Mouse (Mus musculus): ENCODE data around the gene Fastk. TPM values are rescaled to one million over a fixed set of nuclear protein-coding genes. Genes with fewer than 3 reads are reported as not detected.
A peak's percentile ranks its signal among the peaks of the same experiment; 100 is the strongest.

Fastk gene
- total RNA-seq, 2 experiments from 2014 or later = 9.1 to 9.2 TPM

DNA sequence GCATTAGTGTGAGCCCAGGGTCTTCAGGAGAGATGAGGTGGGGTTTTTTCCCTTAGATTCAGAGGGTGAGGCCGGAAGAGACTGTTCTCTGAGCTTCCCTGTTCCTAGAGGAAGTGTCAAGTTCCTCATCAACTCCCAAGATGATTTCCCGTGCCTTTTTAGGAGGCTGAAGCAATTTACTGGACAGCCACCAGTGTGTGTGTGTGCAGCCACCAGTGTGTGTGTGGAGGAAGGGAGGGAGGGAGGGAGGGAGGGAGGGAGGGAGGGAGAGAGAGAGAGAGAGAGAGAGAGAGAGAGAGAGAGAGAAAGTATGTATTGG is 8.9 kb upstream of the Fastk start:
- no peak for ATAC-seq (replicated peaks; ENCODE audit: low FRiP score, poor library complexity, severe bottlenecking)

DNA sequence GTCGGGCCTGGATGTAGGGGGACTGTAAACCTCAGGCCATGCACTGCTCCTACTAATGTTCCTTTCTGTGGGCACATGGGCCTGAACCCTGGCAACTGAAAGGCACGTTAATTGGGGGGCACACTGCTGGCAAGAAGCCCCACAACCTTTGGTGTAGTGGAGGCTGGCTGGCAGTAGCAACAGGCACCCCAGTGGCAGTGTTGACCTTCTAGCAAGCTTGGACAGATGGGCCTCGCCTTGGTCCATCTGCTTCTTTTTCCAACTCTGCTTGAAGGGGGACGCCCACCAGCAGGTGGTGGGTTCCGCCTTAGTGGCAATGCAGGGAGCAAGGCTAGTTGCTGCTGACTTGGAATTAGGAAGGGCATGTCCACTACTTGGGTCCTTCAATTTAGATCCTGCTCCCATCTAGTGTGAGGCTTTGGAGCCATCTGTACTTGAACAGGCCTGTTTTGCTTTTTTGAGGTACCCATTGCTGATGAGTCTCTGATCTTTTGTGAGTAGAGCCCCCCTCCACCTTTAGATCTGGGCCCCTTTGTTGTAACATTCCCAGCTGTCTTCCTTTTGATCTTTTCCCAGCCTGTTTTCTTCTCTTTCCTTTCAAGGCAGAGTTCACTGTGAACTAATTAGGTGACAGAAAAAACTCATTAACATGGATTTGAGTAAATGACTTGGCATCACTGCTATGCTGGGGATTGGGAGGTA is 8.3 kb upstream of the Fastk start:
- no peak for ATAC-seq (replicated peaks; ENCODE audit: low FRiP score, poor library complexity, severe bottlenecking)

DNA sequence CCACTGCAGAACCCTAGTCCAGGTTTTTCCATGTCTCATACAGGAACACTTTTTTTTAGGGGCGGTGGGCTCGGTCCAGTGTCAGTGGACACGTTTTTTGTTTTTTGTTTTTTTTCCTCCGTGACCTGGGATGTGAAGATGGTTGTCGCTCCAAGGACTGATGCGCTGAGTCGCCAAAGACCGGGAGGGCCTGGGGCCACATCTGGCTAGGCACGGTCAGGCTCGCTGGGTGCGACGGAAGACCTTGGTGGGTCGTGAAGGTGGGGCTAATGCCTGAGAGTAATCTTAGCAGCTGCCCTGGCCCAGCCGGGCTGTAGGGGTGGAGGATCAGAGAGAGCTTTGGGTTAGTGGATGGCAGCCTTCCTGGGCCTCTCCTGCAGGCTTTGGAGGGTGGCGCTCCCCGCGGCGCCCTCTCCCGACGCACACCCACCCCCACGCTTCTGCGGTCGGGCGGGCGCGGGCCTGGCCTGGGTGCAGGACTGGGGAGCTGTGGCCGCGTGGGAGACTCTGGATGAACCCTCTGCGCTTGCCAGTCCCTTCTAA is 7.7 kb upstream of the Fastk start:
- ATAC-seq (replicated peaks; ENCODE audit: low FRiP score, poor library complexity, severe bottlenecking) = peak; percentile 40

DNA sequence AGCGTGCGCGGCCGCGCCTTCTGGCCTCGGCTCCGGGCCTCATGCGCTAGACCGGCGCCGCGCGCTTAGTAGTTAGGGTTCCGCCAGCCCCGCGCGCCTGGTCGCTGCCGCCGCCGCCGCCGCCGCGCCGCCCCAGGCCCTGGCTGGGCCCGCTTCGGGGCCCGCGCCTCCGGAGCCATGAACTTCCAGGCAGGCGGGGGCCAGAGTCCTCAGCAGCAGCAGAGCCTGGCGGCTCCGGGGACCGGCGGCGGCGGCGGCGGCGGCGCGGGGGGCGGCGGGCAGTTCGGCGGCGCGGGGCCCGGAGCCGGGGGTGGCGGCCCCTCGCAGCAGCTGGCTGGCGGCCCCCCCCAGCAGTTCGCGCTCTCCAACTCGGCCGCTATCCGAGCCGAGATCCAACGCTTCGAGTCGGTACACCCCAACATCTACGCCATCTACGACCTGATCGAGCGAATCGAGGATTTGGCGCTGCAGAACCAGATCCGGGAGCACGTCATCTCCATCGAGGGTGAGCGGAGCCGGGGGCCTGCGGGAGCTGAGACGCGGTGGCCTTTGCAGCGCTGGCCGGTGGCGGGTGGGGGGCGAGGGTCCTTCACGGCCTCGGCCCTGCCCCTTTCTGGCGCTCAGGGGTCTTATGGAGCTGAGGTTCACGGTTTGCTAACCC is 7.1 kb upstream of the Fastk start, which contains the start of gene Agap3:
Agap3 (plus strand) TSS at position 148 of the 661 bp plus-strand sequence.
- ATAC-seq (replicated peaks; ENCODE audit: low FRiP score, poor library complexity, severe bottlenecking) = peak; percentile 38

DNA sequence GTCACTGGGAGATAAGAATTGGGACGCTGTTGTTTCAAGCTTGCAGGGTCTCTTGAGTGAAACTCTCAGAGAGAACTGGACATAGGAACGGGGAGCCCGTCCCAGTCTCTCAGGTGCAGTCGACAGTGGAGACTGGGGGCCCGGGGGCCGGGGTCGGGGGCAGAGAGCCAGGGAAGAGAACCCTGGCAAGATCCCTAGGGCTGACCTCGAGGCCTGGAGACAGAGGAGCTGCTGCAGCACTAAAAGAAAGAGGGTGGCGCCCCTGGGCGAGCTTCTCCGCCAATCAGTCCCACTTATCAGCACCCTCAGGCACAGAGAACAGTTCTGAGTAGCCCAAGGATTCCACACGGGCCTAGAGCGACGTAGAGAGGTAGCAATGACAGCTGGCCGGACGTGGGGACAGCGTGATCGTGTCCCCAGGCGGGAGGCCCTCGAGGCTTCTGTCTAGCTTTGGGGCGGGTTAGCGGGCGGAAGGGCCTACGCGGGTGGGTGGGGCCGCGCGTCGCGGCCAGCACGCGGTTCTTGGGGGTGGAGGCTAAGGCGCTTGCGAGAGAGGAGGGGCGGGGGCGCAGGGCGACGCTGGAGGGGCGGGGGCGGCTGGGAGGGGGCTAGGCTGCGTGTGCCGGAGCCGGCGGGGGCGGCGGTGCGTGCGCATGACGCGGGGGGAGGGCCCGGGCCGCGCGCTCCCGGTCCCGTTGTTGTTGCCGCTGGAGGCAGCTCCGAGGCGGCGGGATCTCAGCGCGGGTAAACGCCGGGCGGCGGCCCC is 6.4 kb upstream of the Fastk start:
- peak; percentile 63 for ATAC-seq (replicated peaks; ENCODE audit: low FRiP score, poor library complexity, severe bottlenecking)

DNA sequence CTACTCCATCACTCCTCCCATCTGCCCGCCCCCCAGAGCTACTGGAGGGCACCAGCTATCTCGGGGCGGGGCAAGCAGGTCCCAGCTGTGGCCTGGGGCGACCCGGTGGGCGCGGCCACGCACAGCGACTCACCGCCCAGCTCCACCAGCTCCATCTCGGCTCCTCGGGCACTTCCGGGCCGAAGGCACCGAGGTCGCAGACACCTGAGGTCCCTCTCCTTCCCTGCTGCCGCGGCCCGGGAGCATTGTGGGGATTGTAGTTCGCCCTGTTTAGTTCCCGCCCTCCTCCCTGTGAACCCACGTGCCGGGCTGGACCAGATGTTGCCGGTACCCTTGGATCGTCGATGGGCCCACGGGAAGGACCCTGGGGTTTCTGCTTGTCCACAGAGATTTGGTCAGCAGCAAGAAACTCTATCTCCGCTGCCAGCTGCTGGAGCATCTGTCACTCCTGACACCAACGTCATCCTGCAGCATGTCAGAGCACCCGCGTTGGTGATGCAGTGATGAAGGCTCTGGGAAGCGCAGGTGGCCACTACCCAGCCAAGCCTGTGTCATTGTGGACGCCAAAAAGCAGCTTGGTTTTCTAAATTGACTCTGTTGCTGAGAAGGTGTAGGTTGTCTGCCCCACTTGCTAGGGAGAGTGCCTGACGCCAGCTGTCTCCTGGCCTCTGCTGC is 2.7 kb upstream of the Fastk start, which contains the start of gene Tmub1:
Tmub1 (minus strand) TSS at position 231 of the 675 bp plus-strand sequence.
- ATAC-seq (replicated peaks; ENCODE audit: low FRiP score, poor library complexity, severe bottlenecking) = peak; percentile 36

DNA sequence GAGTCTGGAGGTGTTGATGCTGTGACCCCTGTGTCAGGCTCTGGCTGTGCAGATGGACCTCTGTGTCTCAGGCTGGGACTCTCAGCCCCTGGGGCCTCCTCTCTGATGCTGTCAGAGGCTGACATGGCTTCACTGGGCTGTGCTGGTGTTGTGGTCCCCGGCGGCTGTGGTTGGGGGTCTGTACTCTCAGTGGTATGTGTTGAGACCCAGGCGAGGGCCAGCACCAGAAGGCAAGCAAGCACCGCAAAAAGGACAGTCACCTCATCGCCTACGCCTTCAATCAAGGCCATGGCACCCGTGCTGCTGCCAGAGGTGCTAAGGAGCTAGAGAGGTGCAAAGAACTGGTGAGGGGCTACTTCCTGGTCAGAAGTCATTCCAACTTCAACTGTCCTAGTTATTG is 1.5 kb upstream of the Fastk start:
- ATAC-seq (replicated peaks; ENCODE audit: low FRiP score, poor library complexity, severe bottlenecking) = no peak

DNA sequence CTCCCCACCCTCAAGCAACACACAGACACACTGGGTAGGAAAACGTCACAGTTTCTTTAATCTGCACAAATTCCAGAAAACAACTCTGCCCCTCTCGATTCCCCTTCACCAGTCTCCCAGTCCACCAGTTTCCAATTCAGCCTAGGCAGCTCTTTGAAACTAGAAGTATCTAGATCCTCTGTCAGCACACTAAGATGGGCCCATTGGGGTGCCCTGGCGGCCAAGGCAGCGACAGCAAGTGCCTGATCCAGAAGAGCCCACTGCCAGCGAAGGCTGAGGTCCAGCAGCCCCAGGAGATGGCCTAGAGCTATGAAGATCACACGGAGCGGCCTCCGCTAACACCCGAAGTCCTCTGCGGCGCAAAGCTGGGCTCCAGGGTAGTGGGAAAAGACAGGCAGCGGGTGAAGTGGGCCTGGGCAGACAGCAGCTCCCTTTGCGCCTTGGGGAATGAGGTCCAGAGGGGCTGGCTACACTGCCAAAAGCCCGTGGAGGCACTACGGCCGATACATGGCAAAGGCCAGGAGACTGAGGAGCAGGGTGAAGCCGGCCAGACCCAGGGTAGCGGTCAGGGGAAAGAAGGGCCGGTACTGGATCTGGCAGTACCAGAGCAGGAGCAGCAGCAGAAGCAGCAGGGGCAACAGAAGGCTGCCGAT is 467 bp upstream of the Fastk start:
- ATAC-seq (replicated peaks; ENCODE audit: low FRiP score, poor library complexity, severe bottlenecking) = peak; percentile 1; the same call in 1 of the 2 replicates

DNA sequence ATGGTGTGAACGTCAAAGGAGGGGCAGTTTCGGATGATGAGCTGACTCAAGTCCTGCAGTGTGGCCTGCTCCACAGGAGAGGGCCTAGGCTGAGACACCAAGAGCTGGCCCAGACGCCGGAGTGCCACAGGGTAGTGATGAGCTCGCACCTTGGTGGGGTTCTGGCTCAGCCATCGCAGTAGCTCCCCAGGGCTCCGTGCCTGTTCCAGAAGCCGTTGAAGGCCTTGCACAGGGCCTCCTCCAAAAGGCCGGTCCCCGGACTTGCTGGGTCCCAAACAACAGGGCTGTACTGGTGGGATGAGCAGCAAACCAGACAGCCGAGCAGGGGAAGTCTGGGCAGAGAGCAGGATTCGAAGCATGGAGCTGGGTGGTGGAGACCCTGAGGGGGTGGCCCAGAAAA is 1.2 kb downstream of the Fastk start:
- ATAC-seq (replicated peaks; ENCODE audit: low FRiP score, poor library complexity, severe bottlenecking) = no peak

DNA sequence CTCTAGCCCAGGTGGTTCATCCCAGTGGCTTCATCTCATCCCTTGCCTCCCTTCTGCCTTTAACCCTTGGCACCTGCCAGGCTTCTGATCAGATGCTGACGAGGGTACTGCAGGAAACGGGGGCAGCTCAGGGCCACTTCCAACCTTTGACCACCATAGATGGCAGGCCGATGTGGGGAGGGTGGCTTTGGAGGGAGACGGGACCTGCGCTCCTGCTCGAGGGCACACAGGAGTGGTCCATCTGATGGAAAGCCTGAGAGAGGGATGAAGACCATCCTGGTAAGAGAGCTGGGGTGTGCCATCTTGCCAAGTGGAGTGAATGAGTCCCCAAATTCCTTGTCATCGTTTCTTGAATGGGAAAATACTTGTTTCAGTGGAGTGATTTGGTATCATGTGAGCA is 1.9 kb downstream of the Fastk start:
- ATAC-seq (replicated peaks; ENCODE audit: low FRiP score, poor library complexity, severe bottlenecking) = no peak

DNA sequence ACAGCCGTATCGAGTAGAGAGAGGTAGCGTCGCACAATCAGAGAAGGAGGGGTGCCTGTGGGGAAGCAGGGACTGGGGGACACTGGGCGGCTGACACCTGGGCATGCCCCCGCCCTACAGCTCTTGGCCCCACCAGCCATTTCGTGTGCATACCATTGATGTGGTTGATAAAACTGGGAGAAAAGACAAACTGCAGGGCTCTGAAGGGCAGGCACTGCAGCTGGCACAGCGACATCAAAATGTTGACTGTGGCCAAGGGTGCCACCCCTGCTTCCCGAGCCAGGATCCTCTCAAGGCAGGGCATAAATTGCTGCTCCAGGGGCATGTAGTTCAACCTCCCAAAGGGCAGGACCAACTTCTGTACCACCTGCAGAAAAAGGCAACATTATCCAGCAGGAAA is 3.1 kb downstream of the Fastk start:
- no peak for ATAC-seq (replicated peaks; ENCODE audit: low FRiP score, poor library complexity, severe bottlenecking)

DNA sequence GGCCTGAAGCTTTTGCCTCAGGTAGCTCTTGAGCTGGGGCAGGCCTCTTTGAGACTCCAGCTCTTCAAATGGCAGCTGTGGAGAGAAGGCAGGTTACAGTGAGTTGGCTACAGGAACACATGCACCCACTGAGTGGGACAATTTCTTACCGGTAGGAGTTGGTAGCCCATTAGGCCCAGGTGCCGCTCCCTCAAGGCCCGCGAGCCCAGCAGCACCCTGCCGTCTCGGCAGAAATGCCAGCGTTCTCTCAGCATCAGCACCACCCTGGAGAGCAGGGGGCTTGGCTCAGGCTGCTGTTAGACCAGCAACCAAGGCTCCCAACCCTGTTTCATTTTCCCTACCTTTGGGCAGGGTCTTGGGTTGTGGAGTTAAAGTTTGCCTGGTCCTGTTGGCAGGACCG is 3.9 kb downstream of the Fastk start:
- no peak for ATAC-seq (replicated peaks; ENCODE audit: low FRiP score, poor library complexity, severe bottlenecking)

DNA sequence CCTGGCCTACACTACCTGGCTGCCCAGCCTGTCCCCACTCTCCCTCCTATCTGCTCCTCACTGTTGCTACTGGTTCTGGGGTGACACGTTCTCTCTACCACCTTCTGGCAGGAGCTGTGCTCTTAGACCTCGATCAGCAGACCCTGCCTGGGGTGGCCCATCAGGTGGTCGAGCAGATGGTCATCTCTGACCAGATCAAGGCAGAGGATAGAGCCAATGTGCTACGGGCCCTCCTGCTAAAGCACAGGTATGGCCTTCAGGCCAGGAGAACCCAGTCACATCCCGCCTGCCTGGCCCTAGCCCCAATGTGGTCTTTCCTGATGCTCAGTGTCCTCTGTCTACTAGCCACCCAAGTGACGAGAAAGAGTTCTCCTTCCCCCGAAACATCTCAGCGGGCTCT is 11.1 kb downstream of the Fastk start:
- no peak for ATAC-seq (replicated peaks; ENCODE audit: low FRiP score, poor library complexity, severe bottlenecking)

DNA sequence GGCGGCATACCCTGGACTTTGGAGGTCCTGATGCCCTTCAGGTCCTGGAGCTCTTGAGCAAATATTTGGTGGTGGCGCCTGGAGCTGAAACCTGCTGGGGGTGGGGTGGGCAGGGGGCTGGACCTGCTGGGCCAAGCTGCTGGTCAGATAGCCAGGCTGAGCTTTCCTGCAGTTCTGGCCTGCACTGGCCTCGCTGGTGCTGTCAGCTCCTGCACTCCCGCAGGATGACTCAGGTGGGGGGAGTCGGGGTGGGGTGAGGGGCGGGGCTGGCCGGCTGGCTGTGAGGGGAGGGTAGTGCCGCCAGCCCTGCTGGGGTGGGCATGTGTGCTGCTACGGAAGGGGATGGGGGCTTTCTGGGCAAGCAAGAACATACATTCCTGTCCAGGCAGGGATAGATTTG is 16.5 kb downstream of the Fastk start:
- no peak for ATAC-seq (replicated peaks; ENCODE audit: low FRiP score, poor library complexity, severe bottlenecking)

DNA sequence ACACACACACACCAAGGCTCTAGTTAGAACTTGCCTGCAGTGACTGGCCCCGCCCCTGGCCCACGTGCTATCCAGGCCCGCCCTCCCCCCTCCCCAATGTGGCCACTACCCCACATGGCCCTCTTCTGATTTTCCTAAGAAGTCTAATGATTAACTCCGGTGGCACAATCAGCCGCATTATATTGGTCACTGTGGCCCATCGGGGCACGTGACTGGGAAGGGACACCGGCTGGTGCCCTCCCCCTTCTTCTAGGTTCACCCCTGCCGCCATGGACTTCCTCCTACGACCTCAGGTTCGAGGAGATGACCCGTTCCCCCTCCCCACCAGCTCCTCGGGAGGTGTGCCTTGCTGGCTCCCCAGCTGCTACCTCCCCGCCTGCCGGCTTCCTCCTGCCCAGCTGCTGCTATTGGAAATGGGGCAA is 17.1 kb downstream of the Fastk start:
- ATAC-seq (replicated peaks; ENCODE audit: low FRiP score, poor library complexity, severe bottlenecking) = no peak

DNA sequence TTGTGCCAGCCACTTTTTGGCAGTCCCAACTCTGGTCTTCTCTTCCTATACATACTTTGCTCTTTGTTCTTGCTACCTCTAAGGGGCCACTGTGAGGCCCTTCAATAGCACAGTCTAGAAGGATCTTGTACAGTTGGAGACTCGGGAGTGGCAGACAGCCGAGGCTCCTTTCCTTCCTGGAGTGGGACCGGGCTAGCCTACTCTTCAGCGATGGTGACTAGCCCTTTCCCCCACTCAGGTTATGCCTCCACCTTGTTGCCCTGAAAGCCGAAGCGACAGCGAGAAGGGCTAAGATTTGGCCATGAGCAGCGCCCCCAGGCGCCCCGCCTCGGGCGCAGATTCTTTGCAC is 17.8 kb downstream of the Fastk start:
- no peak for ATAC-seq (replicated peaks; ENCODE audit: low FRiP score, poor library complexity, severe bottlenecking)

DNA sequence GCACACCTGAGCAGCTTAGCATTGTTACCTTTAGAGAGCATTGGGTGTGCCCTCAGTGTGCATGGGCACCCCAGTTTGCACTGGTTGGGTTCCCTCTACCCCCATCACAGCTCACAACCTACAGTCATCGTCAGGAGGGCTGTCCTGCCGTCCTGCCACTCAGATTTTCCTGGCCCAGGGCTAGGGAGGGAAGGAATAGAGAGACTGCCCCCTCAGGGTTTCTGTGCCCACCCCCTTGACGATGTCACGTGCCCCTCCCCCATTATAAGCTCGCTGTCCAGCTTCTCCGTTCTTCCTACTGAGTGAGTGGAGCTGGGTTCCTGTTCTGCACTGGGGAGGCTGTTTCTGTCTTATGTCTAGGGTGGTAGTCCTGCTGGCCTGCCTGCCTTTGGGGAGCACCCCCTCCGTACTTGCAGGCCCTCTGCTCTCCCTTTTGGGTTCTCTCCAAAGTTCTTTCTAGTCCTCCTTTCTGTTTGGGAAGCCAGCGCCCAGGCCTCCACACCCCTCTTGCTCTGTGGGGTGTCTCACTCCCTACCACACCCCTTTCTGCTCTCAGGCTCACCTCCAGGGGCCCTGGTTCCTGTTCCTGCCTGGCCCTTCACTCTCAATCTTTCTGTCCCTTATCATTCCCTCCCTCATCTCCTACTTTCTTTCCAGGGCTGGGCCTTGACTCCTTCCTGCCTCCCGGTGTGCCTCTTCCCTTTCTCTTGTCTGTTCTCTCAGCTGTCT is 18.4 kb downstream of the Fastk start:
- ATAC-seq (replicated peaks; ENCODE audit: low FRiP score, poor library complexity, severe bottlenecking) = no peak

DNA sequence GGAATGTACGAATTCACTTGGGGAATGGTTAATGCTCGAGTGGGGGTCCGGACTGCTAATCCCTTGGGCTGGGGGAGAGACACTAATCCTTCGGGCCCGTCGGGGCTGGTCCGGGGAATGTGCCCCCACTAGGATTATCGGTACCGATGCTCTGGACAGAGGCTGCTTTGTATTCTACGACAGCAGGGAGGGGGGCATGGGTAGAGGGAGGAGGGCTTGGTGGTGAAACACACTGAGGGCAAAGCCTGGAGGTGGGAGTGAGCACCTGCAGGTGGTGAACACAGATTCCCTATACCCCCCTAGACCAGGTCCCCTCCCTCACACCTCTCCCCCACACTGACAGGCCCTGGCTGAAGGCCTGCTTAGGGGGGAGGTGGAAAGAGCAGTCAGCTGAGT is 19.1 kb downstream of the Fastk start:
- no peak for ATAC-seq (replicated peaks; ENCODE audit: low FRiP score, poor library complexity, severe bottlenecking)

DNA sequence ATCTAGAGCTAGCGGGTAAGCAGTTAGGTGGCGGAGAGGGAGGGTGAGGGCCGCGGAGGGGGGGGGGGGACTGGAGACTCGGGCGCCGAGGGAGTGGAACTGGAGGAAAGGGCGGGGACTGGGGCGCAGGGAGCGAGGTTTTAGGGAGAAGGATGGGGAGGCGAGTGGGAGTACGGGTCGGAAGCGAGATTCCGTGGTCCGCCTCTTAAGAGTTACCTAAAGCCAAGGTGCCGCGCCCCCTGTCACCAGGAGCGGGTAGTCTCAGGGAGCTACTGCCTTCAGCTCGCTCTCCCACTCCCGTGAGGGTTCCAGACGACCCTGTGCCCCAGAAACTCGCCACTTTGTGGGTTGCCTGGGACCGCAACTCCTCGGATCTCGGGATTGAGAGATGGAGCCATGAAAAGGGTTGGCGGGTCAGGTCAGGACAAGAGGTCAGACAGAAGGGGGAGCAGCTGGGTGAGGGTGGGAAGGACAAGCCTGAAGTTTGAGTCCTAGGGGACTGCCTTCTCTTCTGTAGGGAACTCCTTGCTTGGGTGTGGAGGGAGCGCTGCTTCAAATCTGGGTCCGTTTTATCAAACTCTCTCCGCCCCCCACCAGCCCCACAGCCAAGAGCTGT is 19.6 kb downstream of the Fastk start:
- ATAC-seq (replicated peaks; ENCODE audit: low FRiP score, poor library complexity, severe bottlenecking) = no peak

All from erythroblast, adult 5-6 weeks (primary cell).